Mouse (Mus musculus) olfactory bulb, adult 2 months (tissue): ENCODE results near the gene Supt6.

Experiments used
- CTCF ChIP-seq: fragments of 200-500 bp; IDR thresholded peaks from 2 replicates; pipeline ENCODE4 v1.5.1; 2012; ENCODE audit warnings: low read depth, mild to moderate bottlenecking, low read length, moderate library complexity; ENCODE audit not compliant: insufficient read depth
- POLR2A ChIP-seq: fragments of 200-500 bp; IDR thresholded peaks from 2 replicates; pipeline ENCODE4 v1.6.1; 2012; ENCODE audit warnings: mild to moderate bottlenecking, low read depth, low read length, moderate library complexity; ENCODE audit not compliant: insufficient read depth

DNA sequence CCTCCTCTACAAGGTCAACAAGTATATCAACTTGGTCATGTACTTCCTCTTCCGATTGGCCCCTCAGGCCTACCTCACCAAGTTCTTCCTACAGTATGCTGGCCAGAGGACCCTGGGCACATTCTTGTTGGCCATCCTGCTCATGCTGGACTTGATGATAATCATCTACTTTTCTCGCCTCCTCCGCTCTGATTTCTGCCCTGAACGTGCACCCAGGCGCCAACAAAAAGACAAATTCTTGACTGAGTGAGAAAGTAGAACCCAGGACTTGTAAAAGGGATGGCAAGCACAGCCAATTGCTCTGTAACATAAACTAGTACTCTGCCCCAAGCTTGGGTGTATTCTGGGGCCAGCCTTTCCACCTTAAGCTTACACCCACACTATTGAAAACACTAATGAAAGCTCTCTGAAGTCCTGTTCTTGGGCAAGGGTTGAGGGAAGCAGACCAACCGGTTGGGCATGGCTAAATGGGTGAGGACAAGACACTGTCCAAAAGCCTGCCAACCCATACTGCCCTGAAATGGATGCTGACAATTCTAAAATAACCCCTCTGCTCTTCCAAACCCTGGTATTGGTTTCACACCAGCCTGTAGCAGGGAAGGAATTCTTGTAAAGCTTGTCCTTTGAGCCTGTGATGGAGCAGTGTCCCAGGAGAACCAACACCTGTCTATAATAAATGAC is 65.6 kb downstream of the Supt6 start:
- TF ChIP-seq CTCF (no peak), POLR2A (no peak)
